Mouse (Mus musculus) thymus, adult 2 months (tissue): ENCODE measurements at regions not wholly inside any gene's neighbourhood (a gene's known extent, or its start where the extent isn't known, plus 50 kb on each side); places are given as distances from the start of the nearest gene placed in this dataset.

Source experiments
- CTCF ChIP-seq: fragments of 200-500 bp; IDR thresholded peaks from 2 replicates; pipeline ENCODE4 v1.5.1; 2012; ENCODE audit warnings: mild to moderate bottlenecking, control low read depth, low read length, moderate library complexity, borderline replicate concordance; ENCODE audit not compliant: control insufficient read depth, poor library complexity, insufficient read depth; ENCODE audit errors: extremely low read depth
- POLR2A ChIP-seq: fragments of 200-500 bp; IDR thresholded peaks from 2 replicates; pipeline ENCODE4 v1.6.1; 2012; ENCODE audit warnings: mild to moderate bottlenecking, low read length, control low read depth, moderate library complexity; ENCODE audit not compliant: control insufficient read depth, poor library complexity, insufficient read depth; ENCODE audit errors: extremely low read depth

GRCm38 (mm10) chr3:39130532-39130931 lies 243.8 kb downstream of the Fat4 start:
- TF ChIP-seq CTCF: no peak
- no peak for TF ChIP-seq POLR2A
